Mouse (Mus musculus): ENCODE data around the gene Mpst.

Gene Mpst

DNA sequence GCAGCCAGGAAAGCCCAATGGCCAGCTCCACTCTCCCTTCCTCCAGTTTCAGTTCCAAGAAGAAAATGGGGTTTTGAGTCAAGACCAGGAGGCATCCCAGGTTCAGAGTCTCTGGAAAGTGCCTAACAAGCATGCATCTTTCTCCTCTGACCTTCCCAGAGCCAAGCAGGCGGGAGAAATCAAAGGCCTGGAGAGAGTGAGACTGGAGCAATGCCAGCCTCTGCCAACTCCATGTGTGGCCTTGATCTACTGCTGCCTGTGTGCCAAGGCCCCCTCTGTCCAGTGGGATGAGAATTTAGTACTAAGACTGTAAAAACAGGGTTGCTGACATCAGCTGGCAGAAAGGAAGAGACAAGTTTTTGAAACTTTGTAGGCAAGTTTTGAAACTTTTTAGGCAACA lies 2.3 kb upstream of the Mpst start:
- DNase-seq (ENCODE audit: low spot score in 2 of 2) = no peak

DNA sequence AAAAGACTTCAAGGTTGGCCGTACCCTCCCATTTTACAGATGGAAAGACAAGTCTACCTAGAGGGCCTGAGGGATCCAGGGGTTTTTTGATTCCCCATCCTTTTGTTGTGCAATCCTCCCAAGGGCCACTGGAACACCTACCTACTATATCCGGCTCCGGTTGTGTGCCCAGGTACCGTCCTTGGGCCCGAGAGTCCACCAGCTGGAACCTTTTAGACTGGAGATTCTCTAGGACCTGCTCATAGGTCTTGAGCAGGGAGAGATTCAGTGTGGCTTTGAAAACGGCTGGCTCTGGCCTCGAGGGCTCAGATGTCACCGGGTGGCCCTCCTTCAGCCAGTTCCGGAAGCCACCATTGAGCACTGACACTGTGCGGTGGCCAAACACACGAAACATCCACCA lies 1.1 kb upstream of the Mpst start:
- DNase-seq (ENCODE audit: low spot score in 2 of 2) = no peak

DNA sequence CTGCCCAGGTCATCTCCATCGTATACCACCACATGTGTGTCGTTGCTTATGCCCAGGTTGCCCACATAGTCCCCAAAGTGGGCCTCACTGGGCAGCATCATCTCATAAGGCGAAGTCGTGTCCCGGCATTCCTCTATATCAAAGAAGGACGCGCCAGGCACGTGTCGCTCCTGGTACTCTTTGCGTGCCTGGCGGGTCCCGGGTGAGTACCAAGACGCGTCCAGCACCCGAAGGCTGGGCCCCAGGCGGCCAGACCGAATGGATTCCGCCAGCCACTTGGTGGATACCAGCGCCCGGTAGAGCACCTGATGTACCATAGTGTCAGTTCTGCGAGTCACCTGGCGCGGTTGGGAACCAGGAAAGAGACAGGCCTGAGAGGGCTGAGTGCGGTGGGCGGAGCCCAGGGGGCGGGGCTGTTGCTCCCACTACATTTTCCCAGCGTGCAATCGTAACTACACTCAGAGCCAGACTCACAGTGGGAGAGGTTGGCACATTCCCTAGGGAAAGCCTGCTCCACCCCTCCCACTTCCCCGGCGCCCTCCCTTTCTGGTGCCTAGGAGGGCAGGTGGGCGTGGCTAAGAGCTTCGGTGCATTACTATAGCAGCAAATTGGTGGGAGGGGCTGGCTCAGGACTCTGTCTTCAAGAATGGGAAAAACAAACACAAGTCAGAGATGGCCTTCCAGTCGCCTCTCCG lies 552 bp upstream of the Mpst start, which contains the start of gene Tst:
Tst (minus strand) TSS at position 391 of the 695 bp plus-strand sequence.
- DNase-seq (ENCODE audit: low spot score in 2 of 2) = peak; percentile 81 to 91

DNA sequence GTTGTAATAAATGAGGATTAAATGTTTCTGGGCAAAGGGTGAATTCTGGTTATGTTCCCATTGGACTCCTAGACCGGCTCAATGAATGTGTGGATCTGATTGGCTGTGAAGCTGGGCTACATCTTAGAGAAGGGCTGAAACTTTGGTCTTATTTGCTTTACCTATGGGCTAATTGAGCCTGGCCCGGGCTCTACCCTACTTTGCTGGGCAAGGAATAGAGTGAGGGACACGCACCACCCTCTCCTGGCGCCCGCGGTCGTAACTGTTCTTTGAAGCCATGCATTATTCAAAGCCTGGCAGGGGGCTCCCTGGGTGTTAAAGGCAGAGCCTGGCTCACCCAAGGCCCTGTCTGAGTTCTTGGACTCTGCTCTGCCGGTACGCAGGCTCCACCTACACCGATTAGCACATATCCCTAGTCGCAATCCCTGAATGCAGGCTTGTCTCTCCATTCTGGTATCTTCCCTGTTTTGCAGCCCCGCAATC lies 3.4 kb downstream of the Mpst start:
- no peak for DNase-seq (ENCODE audit: low spot score in 2 of 2)

DNA sequence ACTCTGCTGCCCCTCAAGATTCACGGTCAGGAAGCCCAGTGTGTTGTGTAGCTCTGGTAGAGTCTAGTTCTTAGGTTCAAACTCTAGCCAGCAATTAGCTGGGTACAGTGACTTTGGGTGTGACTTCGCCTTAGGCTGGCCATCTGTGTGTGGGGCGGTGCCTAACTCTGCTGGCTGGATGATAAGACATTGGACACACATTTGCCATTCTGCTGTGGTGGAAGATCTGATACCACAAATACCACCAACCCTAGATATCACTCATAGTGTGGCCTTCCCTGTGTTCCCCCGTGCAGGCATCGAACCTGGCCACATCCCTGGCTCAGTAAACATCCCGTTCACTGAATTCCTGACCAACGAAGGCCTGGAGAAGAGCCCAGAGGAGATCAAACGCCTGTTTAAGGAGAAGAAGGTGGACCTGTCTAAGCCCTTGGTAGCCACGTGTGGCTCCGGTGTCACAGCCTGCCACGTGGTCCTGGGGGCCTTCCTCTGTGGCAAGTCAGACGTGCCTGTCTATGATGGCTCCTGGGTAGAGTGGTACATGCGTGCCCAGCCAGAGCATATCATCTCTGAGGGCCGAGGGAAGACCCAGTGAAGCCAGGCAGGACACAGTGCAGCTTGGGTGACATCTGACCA lies 7.0 kb downstream of the Mpst start:
- DNase-seq (ENCODE audit: low spot score in 2 of 2) = no peak

DNA sequence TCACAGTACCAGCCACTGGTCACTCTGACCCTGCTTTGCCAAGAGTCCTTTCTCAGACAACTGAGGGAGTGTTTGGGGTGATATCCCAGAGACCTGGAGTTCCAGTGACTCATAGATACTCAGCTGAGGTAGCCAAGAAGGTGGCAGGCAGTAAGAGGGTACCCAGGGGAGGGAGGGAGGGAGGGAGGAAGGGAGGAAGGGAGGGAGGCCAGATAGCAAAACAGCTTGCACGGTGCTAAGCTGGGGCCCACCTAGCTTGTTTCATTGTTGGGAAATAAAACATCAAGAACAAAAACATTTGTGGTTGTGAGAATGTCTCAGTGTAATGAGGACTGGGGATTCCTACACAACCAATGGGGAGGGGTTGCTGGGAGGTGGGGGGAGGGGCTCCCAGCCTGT lies 7.5 kb downstream of the Mpst start:
- no peak for DNase-seq (ENCODE audit: low spot score in 2 of 2)

DNA sequence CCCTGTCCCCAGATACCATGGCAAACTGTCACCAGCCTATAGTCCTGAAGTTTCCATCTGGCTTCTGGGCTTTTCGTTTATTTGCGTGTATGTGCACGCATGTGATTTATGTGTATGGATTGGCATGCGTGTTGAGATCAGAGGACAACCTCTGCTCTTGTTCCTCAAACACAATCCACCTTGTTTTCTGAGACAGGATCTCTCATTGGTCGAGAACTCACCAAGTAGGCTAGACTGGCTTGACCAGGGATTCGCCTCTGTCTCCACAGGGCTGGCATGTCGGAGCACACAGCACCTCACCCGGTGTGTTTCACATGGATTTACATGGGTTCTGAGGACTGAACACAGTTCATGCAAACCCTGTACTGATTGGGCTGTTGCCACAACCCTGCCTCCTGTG lies 7.9 kb downstream of the Mpst start:
- no peak for DNase-seq (ENCODE audit: low spot score in 2 of 2)

DNA sequence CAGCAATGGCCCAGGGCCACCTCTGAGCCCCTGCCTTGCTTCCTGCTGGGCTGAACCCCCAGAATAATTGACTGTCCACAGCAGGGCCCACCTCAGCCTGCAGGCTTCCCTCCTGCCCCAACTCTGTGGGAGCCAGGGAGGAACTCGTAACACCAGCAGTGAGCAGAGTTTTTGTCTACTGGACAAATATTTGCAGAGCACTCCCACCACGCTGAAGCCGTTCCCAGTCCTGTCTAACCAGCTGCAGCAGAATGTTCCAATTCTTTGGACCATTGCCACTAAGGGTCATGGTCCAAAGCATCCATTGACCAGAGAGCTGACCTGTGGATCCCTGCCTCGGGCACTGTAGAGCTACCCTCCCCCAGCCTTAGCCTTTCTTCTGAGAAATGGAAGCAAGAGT lies 10.7 kb downstream of the Mpst start:
- no peak for DNase-seq (ENCODE audit: low spot score in 2 of 2)

DNA sequence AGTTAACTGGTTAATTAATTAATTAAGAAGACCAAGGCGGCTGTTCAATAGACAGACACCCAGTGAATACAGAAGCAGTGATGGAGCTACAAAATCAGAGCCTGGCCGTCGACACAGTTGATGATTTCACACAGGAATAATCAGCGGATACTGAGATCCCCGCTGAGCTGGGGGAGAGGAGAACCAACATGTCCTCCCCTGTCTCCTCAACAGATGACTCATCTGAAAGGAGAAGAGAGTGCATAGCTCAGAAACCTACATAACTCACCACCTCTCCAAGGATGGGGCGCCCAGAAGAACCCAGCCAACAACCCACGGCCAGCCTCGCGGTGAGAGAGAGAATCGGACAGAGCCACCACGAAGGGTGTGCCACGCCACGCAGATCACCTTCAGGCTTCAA lies 14.2 kb downstream of the Mpst start:
- DNase-seq (ENCODE audit: low spot score in 2 of 2) = no peak

DNA sequence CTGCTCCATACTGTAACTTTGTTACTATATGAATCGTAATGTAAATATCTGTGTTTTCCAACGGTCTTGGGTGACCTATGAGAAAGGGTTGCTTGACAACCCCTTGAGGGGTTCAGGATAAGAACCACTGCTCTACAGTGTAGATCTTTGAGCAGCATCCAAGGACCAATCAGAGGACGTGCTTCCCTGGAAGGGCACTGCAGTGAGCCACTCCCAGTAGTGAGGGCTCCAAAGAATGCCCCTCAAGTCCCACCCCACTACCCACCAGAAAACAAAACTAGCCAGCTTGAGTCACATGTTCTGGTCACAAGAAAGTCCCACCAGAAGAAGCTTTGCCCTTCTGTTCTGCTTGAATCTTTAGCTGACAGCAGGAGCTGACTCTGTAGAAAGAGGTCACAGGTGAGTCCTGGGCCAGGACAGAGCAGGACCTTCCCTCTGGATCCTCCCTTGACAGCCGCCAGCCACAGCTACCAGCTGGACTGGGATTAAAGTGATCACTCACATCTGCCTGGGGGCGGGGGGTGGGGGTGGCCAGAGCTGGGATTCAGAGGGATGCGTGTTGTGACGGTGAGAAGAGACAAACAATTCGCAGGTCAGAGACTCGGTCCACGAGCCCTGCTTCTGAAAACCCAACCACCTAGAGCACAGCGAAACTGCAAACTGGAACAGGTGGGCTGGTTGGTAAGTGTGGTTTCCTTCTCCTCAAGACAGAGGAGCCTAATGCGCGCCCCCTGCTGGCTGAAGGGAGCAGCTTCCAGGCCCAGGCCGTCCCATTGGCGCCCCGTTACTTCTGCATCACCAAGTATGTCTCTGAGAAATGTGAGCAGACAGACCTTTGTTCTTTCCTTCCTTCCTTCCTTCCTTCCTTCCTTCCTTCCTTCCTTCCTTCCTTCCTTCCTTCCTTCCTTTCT lies 16.1 kb downstream of the Mpst start:
- DNase-seq (ENCODE audit: low spot score in 2 of 2) = peak; percentile 81 to 86

DNA sequence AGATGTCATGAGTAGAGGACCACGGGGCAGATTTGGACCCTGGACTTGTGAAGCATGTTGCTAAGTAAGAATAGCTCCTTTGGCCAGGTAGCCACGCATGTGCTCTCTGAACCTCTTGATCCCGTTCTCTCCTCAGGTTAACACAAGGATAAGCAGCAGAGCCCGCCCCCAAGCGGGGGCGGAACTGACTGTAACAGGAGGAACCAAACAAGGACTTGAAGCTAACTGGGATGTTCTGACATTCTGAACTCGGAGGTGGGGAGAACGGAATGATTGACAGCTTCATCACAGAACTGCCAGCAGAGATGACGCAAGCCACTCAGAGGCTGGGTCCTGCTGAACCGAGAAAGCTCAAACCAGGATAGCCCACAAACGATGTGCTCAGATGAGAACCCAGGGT lies 18.3 kb downstream of the Mpst start:
- no peak for DNase-seq (ENCODE audit: low spot score in 2 of 2)

DNA sequence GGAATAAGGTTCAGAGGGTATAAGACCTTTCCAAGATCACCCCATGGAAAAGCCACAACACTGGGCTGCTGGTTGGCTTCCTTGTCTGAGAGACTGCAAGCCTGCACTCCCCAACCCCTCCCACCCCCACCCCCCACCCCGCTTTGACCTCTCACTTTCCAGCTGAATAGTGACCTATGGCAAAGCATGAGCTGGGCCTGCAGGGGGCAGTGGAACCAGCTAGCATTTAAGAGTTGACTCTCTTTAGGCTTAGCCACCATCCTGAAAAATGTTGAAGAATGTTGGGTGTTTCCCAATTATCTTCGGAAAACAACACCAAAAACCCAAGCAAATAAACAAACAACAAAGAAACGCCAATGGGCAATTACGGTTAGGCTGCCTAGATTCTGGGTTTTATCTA lies 19.0 kb downstream of the Mpst start:
- DNase-seq (ENCODE audit: low spot score in 2 of 2) = no peak

DNA sequence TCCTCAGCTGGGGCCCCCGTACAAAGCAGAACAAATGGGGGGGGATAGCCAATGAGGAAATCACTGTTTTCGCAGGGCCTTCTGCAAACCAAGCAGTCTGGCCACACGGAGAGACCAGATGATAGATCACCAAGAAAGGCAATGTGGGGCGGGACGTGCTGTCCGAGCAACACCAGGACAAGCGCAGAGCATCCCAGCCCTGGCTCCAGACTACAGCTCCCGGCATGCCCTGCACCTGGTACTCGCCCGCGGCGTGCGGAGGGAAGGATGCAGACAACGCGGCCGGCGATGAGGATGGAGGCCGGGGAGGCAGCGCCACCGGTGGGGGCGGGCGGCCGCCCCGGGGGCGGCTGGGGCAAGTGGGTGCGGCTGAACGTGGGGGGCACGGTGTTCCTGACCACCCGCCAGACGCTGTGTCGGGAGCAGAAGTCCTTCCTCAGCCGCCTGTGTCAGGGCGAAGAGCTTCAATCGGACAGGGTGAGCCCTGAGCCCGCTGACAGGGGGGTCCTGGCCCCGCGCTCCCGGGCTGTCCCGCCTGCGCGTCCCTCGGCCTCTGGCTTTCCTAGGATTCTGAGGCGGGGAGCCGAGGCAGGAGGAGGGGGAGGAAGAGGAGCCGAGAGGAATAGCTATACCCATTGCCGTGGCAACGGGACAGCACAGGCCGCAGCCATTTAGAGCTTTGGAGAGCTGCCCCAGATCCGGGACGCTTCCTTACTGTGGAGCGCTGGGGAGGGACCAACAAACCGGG lies 22.3 kb downstream of the Mpst start, which contains the start of gene Kctd17:
Kctd17 (plus strand) TSS at position 174 of the 748 bp plus-strand sequence.
- DNase-seq (ENCODE audit: low spot score in 2 of 2) = peak; percentile 80 to 83

DNA sequence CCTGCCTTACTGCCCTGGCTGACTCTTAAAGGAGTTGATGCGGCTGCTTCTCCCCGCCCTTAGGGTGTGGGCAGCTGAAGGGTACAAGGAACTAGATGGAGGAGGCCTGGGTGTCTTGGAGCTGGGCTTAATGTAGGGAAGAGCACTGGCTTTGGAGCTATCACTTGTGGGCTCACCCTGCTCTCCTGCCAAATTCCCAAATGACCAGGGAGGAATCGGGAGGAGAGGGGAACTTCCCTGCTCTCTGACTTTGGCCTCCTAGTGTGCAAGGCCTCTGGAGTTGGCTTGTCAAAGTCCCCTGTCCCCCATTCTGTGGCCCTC lies 22.9 kb downstream of the Mpst start:
- no peak for DNase-seq (ENCODE audit: low spot score in 2 of 2)

DNA sequence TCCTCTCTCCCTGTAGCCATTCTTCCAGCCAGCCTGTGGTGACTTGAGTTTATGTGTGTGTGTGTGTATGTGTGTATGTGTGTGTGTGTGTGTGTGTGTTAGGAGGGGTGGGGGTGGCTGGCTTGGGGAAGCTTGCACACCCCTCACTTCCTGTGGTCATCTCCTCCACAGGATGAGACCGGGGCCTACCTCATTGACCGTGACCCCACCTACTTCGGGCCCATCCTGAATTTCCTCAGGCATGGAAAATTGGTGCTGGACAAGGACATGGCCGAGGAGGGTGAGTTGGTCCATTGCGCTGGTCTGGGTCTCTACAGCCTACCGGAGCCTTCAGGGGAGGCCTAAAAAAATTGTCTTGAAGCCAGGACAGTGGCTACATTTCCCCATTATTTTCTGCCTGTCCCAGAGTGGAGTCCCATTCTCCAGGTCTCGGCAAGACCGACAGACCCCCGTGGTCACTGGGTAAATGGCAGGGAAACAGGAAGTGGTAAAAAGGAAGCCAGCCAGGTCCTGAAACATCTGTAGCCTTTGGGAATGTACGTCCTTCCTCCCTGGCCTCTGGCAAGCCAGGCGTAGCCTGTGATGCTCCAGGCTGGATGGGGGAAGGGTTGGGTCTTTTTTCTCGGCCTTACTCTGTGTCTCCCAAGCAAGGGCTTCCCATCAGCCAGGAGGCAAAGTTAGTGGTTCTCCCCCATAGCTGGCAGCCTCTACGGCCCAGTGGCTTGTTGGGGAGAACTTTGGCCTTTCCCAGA lies 23.8 kb downstream of the Mpst start:
- no peak for DNase-seq (ENCODE audit: low spot score in 2 of 2)

DNA sequence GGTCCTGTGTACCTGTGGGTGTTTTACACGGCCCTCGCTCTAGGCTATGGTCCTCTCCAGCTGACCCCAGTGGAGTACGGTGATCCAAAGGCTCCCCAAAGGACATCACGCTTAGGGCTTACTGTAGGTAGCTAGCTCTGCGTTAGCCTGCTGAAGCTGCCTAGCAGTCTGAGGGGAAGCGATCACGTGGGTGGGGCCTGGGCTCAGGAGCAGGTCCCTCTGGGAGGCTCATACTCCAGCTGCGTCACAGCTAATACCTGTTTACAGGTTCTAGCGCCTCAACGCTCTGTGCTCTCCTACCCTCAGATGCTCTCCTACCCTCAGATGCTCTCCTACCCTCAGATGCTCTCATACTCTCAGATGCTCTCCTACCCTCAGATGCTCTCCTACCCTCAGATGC lies 24.7 kb downstream of the Mpst start:
- DNase-seq (ENCODE audit: low spot score in 2 of 2) = no peak

DNA sequence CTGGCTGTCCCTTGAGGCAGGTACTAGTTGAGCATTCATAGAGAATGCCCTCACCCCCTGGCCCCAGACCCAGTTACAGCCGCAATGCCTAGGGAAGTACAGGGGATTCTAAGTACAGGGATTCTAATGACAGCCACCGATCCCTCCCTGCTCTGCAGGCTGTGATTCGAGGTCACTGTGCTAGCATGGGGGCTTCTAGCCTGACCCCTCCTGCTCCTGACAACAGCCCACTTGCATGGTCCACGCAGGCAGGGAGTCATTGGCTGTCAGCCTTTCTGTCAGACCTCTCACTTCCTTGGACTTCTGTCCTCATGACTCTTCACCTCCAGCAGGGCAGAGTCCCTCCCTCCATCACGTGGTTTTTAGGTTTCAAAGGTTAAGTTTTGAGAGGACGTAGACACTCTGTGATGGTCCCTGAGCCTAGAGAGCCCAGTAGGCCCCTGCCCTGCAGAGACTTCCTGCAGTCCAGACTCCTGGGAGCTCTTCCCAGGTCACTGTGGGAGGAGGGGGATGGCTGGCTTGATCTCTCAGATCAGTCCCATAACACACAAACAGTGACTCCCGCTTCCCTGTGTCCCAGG lies 25.4 kb downstream of the Mpst start:
- no peak for DNase-seq (ENCODE audit: low spot score in 2 of 2)

DNA sequence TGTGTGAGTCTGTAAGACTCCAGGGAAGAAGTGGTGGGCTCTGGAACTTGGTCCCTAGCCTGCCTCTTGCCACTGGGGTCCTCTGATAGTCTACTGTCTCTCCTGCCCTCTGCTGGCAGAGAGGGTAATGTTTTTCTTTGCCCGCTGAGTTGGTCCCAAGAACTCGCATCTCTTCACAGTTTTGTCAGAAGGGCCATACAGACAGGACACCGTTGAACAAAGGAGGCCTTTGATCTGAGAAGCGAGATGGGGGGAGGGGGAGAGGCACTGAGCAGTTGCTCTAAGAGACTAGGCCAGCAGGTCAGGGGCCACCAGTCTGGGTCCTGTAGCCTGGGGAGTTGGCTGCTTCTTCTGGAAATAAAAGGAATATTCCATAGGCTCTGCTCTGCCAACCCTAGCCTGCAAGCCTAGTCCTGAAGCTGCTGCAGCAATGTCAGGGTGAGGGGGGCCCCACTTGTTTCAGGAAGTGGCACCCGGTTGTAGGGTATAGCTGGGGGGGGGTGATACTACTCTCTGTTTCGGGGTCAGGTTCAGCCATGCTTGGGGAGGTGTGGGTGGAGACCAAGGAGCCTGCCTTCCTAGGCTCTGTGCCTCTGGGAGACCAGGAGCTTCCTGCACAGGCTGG lies 28.8 kb downstream of the Mpst start:
- DNase-seq (ENCODE audit: low spot score in 2 of 2) = peak in 1 of 2 experiments; percentile 75

DNA sequence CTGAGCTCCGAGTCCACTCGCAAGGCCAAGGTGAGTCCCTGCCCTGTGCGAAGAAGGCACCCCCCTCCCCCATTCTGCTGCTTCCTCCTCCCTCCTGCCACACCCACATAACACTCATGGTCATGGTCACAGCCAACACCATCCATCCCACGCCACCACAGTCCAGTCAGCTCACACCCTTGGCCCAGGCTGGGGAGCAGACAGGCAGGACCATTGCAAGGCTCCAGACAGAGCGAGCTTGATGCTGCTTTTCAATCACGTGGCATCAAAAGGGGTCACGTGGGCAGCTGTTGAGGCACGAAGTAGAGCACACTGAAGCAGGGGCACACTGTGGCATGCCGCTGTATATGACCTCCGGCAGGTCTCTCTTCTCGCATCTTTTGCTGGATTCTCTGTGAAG lies 29.5 kb downstream of the Mpst start:
- DNase-seq (ENCODE audit: low spot score in 2 of 2) = no peak

Measured in frontal cortex, postnatal 36 days (tissue).